Mouse (Mus musculus): ENCODE measurements around the gene Vps41.

Vps41 gene

GRCm38 (mm10) chr13:18896789-18897188 lies 179.7 kb downstream of the Vps41 start:
- no peak for DNase-seq

GRCm38 (mm10) chr13:18903623-18904022 lies 186.5 kb downstream of the Vps41 start:
- no peak for DNase-seq

GRCm38 (mm10) chr13:18914774-18915173 lies 197.7 kb downstream of the Vps41 start:
- DNase-seq: no peak

Measured in kidney, postnatal 25 days (tissue).